Mouse (Mus musculus): Measurements from ENCODE around the gene Olig3. TPM values are rescaled to one million over a fixed set of nuclear protein-coding genes. Genes with fewer than 3 reads are reported as not detected.

Olig3 gene
- total and polyA plus RNA-seq, 3 experiments, result not detected

GRCm38 (mm10) chr10:19407168-19407567 lies 50.8 kb downstream of the Olig3 start:
- no peaks in the 10 kb centered on the region for H3K79me2 ChIP-seq (ENCODE audit: control insufficient read depth, insufficient read depth, low read length, poor library complexity)
- no peaks in the 10 kb centered on the region for H3K4me1 ChIP-seq (ENCODE audit: control insufficient read depth in 1 of 2, insufficient read depth in 2 of 2, low read length in 2 of 2)
- H3K27me3 ChIP-seq (ENCODE audit: control insufficient read depth in 1 of 2, insufficient read depth in 2 of 2, low read length in 2 of 2), result no peaks in the 10 kb centered on the region; a peak in 1 of 4 replicates
- H3K9ac ChIP-seq (ENCODE audit: control insufficient read depth, low read depth, low read length, poor library complexity, severe bottlenecking), result no peak overlapping the region
- H3K36me3 ChIP-seq (ENCODE audit: control insufficient read depth in 1 of 2, insufficient read depth in 2 of 2, low read length in 2 of 2), result no peaks in the 10 kb centered on the region
- no peaks in the 10 kb centered on the region for H3K9me3 ChIP-seq (replicated peaks; ENCODE audit: insufficient read depth, low read length)
- no peak for DNase-seq (ENCODE audit: low read depth, low spot score)
- TF ChIP-seq MEF2A (IDR thresholded peaks at IDR 0.05; ENCODE audit: extremely low read depth, insufficient replicate concordance, low read depth, low read length, poor library complexity, severe bottlenecking) (no peak), ZC3H11A (IDR thresholded peaks at IDR 0.05; ENCODE audit: low read depth, low read length) (no peak), CHD2 (IDR thresholded peaks at IDR 0.05; ENCODE audit: low read length) (no peak), SIN3A (IDR thresholded peaks at IDR 0.05; ENCODE audit: low read length) (no peak), TCF12 (IDR thresholded peaks at IDR 0.05; ENCODE audit: low read depth, low read length) (no peak), MAZ (IDR thresholded peaks at IDR 0.05; ENCODE audit: low read depth, low read length) (no peak), E2F4 (IDR thresholded peaks at IDR 0.05; ENCODE audit: borderline replicate concordance, low read depth, low read length) (no peak), ZKSCAN1 (IDR thresholded peaks at IDR 0.05; ENCODE audit: low read depth, low read length) (no peak), TAL1 (IDR thresholded peaks at IDR 0.05; ENCODE audit: low read length) (no peak), CTCF (IDR thresholded peaks at IDR 0.05 in 2 of 3, conservative IDR thresholded peaks at IDR 0.05 in 1 of 3; ENCODE audit: control insufficient read depth in 1 of 3, insufficient read depth in 1 of 3, low read depth in 2 of 3, low read length in 3 of 3, poor library complexity in 1 of 3, severe bottlenecking in 1 of 3) (no peak), ZNF384 (IDR thresholded peaks at IDR 0.05; ENCODE audit: low read depth, low read length) (no peak), GATA1 (IDR thresholded peaks at IDR 0.05; ENCODE audit: low read depth, low read length) (no peak), TBP (IDR thresholded peaks at IDR 0.05; ENCODE audit: low read depth, low read length) (no peak), SMC3 (IDR thresholded peaks at IDR 0.05; ENCODE audit: low read depth, low read length) (no peak), MYB (IDR thresholded peaks at IDR 0.05; ENCODE audit: low read depth, low read length) (no peak), POLR2A (IDR thresholded peaks at IDR 0.05; ENCODE audit: control insufficient read depth in 1 of 2, insufficient read depth in 1 of 2, low read depth in 1 of 2, low read length in 2 of 2, poor library complexity in 1 of 2) (no peak)
- H3K27ac ChIP-seq (ENCODE audit: control insufficient read depth, low read depth, low read length), result no peak overlapping the region
- no peak overlapping the region for H3K4me3 ChIP-seq (ENCODE audit: control insufficient read depth in 1 of 2, insufficient read depth in 1 of 2, low read depth in 2 of 2, low read length in 2 of 2)

Other genes starting within 250 kb of the Olig3 start
- 15.4 and 19.8 TPM in 2 replicates for gene Ifngr1, start 235.4 kb downstream of the Olig3 start, total RNA-seq (2012; rRNA removed)
- gene Ifngr1, start 235.4 kb downstream of the Olig3 start, polyA plus RNA-seq (2012; ENCODE audit: insufficient read depth in 1 of 2, insufficient read length in 2 of 2, low read depth in 1 of 2, low replicate concordance in 2 of 2, missing spikeins in 1 of 2), result 10 to 100 TPM in 1 of 2 experiments, not detected in 1; 18.6 TPM

Measured in MEL (cell line).